Mouse (Mus musculus) C2C12 (cell line): Measurements from ENCODE around the gene Clip2. TPM values are rescaled to one million over a fixed set of nuclear protein-coding genes. Genes with fewer than 3 reads are reported as not detected.

Source experiments
- H3K27me3 ChIP-seq: one replicate; pipeline ENCODE4 v1.6.1; 2011; ENCODE audit not compliant: control insufficient read depth, insufficient read depth, insufficient read length
- H3K36me3 ChIP-seq: one replicate; pipeline ENCODE4 v1.6.1; 2011; ENCODE audit not compliant: control insufficient read depth, insufficient read depth
- H3K4me3 ChIP-seq: one replicate; pipeline ENCODE4 v1.5.1; 2011; ENCODE audit warnings: mild to moderate bottlenecking, control low read depth; ENCODE audit not compliant: poor library complexity, insufficient read depth, severe bottlenecking
- H3K79me2 ChIP-seq: one replicate; pipeline ENCODE4 v1.6.1; 2011; ENCODE audit not compliant: control insufficient read depth, insufficient read depth
- H3K79me3 ChIP-seq: one replicate; pipeline ENCODE4 v1.6.1; 2011; ENCODE audit warnings: low read depth, control low read depth
- H3ac ChIP-seq: one replicate; pipeline ENCODE3; 2011; ENCODE audit warnings: low read depth; ENCODE audit not compliant: control insufficient read depth, insufficient read length
- CEBPB ChIP-seq: IDR thresholded peaks from one replicate; pipeline ENCODE4 v1.6.1; 2011; ENCODE audit warnings: low read depth, mild to moderate bottlenecking, control low read depth, moderate library complexity
- CTCF ChIP-seq: IDR thresholded peaks from one replicate; pipeline ENCODE4 v1.5.1; 2011; ENCODE audit not compliant: control insufficient read depth, insufficient read depth, insufficient read length
- FOSL1 ChIP-seq: IDR thresholded peaks from one replicate; pipeline ENCODE4 v1.8.0; 2011; ENCODE audit warnings: mild to moderate bottlenecking, low read length; ENCODE audit not compliant: poor library complexity, insufficient read depth, severe bottlenecking
- MAX ChIP-seq: IDR thresholded peaks from one replicate; pipeline ENCODE4 v1.6.1; 2011; ENCODE audit warnings: mild to moderate bottlenecking, control low read depth
- MYOD1 ChIP-seq: IDR thresholded peaks from one replicate; pipeline ENCODE4 v1.6.1; 2011; ENCODE audit warnings: low read depth; ENCODE audit not compliant: control insufficient read depth, insufficient read length
- MYOG ChIP-seq: IDR thresholded peaks from one replicate; pipeline ENCODE4 v1.6.1; 2011; ENCODE audit not compliant: control insufficient read depth, insufficient read length; ENCODE audit errors: extremely low read depth
- USF1 ChIP-seq: IDR thresholded peaks from one replicate; pipeline ENCODE4 v1.6.1; 2011; ENCODE audit warnings: low read depth, mild to moderate bottlenecking, control low read depth, moderate library complexity
- microRNA-seq: library from miRNA; unstranded; fragments of <30 nt; microRNA quantifications from one replicate; pipeline ENCODE4, GENCODE M21; 2019; ENCODE audit warnings: borderline microRNAs expressed
- polyA plus RNA-seq: library from polyadenylated mRNA; unstranded; fragments of >200 nt; fragmentation: generic; extraction: Trizol; gene quantifications from one replicate; pipeline ENCODE4 v1.2.1, GENCODE M21; 2012; ENCODE audit warnings: missing spikeins

The Clip2 gene
- polyA plus RNA-seq, 1 experiment = 15.7 TPM

DNA sequence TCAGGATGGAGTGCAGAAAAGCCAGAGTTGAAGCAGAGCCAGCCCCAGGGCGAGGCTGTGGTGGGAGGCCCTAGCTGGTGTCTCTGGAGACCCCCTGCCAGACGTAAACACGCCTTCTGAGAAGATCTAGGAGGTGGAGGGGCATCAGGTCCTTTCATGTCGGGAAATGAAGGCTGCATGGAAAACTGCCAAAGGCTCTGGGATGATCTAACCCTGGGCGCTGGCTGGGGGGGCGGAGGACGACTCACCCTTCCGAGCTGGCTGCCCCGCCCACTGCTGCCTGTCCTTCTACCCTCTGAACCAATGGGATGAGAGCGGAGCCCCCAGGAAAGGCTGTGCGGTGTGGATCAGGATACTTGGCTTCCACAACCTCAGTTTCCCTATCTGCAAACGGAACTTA is 112.1 kb downstream of the Clip2 start:
- Histone ChIP-seq H3ac (no peak overlapping the region), H3K4me3 (no peak overlapping the region), H3K79me2 (peaks cover 100% of the 10 kb centered on the region), H3K36me3 (no peaks in the 10 kb centered on the region), H3K27me3 (no peaks in the 10 kb centered on the region), H3K79me3 (peaks cover 73% of the 10 kb centered on the region)
- no peak for TF ChIP-seq FOSL1
- no peak for TF ChIP-seq USF1
- TF ChIP-seq MYOG = no peak
- TF ChIP-seq MYOD1 = no peak
- TF ChIP-seq CEBPB = no peak
- TF ChIP-seq CTCF = no peak
- TF ChIP-seq MAX = no peak

DNA sequence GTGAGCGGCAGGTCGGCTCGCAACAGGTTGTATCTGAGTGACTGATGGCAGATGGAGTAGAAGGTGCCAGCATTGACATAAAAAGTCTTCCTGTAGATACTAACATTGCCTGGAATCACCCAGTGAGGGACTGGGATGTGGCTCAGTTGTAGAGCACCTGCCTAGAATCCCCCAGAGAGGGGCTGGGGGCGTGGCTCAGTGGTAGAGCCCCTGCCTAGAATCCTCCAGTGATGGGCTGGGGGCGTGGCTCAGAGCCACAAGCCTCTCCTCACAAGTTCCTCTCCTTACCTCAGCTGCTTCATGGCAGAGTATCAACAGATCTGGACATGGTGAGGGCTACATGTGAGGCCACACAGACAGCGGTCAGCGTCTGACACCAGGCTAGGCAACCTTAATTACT is 112.8 kb downstream of the Clip2 start:
- Histone ChIP-seq H3K27me3 (no peaks in the 10 kb centered on the region), H3K79me2 (peaks cover 100% of the 10 kb centered on the region), H3K36me3 (no peaks in the 10 kb centered on the region), H3ac (no peak overlapping the region), H3K79me3 (peaks cover 71% of the 10 kb centered on the region), H3K4me3 (no peak overlapping the region)
- TF ChIP-seq CTCF (no peak), CEBPB (no peak), FOSL1 (no peak), MYOG (no peak), MAX (no peak), USF1 (no peak), MYOD1 (no peak)

Small RNA genes within 50 kb of the gene (microRNA-seq; reads per million reads assigned to microRNA genes)
- gene Gm26340 (not detected), gene Mir7228 (not detected)

Other genes starting within 250 kb of the Clip2 start
- 75.9 TPM for gene Gtf2i, start 237.7 kb downstream of the Clip2 start, polyA plus RNA-seq
- gene Gtf2ird1, start 95.7 kb downstream of the Clip2 start, polyA plus RNA-seq = 48.6 TPM
- 0.11 TPM for gene Syna, start 7.7 kb upstream of the Clip2 start, polyA plus RNA-seq
- 140 TPM for gene Rfc2, start 28.9 kb upstream of the Clip2 start, polyA plus RNA-seq
- 0.61 TPM for gene Lat2, start 62.6 kb upstream of the Clip2 start, polyA plus RNA-seq
- gene Eif4h, start 87.1 kb upstream of the Clip2 start, polyA plus RNA-seq = 427 TPM
- 32.2 TPM for gene Limk1, start 136.2 kb upstream of the Clip2 start, polyA plus RNA-seq
- gene Eln, start 194.9 kb upstream of the Clip2 start, polyA plus RNA-seq = not detected